Mouse (Mus musculus): ENCODE data around the gene Riok1.

Riok1 gene

DNA sequence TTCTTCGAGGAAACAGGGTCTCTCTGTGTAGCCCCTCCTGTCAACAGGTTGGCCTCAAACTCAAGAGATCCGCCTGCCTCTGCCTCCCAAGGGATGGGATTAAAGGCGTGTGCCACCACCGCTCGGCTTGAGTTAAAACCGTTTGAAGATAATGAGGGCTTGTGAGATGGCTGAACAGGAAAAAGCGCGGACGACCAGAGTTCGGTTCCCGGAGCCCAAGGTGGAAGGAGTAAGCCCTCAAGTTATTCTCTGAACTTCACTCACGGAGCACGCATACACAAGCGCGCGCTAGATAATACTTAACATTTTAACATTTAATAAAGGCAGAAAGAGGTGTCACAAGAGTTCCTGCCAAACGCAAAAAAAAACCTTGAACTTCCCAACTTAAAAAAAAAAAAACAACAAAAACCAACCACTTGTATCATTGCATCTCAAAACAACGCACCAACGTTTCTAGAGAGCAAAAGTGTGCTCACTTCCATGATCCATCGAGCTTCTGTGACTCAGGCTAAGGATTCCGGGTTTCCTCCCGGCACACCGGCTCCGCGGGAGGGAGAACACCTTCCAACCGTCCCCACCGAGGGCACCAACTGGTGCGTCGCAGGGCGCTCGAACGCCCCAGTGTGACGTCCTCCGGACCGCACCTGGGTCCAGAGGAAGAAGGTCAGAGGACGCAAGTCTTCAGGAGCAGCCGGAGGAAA, at the start of gene Riok1:
Riok1 (plus strand) TSS at position 653 of the 701 bp plus-strand sequence.
- peak; percentile 9 to 10 for DNase-seq

DNA sequence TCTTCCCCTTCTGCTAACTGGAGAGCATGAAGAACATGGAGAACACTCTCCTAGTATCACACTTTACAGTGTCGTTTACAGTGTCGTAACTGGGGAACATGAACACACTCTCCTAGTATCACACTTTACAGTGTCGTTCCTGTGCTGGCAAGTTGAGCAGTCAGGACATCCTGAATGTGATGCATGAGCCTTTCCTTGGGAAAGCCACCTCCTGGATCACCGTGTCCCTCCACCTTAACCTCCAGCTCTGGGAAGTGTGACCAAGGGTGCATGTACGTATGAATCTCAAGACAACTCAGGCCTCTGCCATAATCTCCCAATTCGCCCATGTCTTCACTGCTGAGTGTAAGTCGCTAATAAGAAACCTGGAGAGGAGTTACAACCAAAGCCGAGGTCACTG, 47.1 kb upstream of the Riok1 start:
- DNase-seq, result no peak

DNA sequence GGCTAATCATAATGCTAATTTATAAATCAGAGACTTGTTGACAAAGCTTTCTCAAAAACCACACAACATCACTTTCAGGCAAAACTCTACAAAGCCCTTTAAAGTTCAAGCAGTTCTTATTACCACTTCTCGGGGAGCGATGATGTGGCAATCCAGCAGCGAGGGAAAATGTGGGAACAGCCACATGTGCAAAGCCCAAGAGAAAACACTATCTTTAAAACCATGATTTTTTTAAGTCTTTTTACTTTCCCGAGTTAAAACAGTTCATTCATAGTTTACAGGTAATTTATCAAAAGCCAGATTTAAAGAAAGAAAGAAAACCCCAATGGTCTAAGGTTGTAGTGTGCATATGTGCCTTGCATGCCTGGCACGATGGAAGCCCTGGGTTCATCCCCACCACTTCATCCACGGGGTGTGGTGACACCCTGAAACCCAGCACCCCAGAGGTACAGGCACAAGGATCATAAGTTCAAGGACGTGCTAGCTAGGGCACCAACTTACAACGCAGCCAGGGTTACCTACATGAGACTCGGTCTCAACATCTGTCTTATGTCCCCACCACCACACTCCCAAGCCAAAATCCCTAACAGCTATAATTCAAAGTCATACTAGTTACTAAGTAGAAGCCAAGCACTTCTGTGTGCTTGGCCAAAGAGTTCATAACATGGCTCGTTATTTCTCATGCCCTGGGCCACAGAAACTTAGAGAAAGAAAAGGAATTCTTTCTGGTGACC, 44.0 kb upstream of the Riok1 start:
- DNase-seq, result no peak

DNA sequence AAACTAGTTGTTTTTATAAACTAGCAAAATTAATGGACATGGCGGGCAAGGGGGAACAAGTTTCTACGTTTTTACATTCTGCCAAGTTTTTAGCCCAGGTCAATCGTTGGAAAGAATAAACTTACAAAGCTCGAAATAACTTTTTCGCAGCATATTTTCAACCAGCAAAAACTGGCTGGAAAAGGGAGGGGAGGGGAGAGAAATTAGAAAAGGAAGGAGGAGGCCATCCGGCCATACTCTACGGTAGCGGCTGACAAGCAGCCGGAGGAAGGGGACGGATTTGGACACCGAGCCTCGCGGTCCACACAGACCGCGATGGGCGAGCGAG, 43.5 kb upstream of the Riok1 start:
- no peak for DNase-seq

DNA sequence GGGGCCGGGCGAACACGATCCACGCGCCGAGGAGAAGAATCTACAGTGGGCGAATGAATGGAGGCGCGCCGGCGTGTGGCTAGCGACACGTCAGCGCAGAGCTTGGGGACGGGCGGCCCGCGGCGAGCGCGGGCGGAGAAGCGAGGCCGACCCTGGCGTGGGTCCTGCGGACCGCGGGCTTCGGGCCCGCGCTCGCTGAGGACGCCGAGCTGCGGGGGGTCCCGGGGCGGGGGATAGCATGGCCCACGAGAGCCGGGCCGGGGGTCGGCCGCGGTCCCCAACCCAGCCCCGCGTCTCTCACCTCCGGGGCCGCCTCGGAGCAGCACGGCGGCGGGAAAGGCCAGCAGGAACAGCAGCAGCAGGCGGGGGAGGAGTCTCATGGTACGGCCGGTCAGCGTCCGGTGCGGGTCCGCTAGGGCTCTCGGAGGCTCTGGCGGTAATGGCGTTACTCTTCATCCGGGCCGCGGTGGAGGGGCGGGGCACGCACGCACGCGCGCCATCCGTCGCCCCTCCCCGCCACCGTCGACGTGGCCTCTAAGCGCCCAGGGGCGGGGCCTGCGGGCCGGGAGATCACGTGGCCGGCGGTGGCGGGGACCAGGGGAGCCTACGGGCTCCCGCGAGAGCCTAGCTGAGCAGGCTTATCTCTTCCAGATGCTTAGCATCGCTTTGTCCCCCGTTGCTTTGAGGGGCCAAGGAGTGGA, 42.9 kb upstream of the Riok1 start, which contains the start of gene Ssr1:
Ssr1 (minus strand) TSS at position 514 of the 701 bp plus-strand sequence.
- peak; percentile 98 to 99 for DNase-seq

DNA sequence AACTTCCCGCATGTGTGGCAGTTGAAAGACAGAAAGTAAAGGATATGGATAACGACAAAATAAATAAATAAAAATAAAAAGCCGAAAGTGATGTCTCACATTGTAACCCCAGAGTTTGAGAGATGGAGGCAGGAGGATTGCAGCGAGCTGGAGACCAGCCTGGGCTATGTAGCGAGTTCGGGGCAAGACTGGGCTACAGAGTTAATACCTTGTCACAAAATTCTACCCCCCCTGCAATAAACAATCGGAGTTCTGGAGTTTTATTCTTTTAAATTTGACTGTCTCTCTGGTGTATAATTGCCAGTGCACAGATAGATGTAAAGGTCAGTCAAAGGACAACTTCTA, 42.4 kb upstream of the Riok1 start:
- no peak for DNase-seq

DNA sequence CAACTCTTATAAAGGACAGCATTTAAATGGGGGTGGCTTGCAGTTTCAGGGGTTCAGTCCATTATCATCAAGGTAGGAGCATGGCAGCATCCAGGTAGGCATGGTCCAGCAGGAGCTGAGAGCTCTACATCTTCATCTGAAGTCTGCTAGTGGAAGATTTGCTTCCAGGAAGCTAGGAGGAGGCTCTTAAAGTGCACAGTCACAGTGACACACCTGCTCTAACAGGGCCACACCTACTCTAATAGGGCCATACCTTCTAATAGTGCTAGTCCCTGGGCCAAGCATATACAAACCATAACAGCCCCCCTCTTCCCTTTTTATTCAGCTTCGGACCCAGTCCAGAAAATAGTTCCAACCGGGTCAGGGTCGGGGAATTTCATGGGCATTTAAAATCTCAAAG, 37.1 kb upstream of the Riok1 start:
- no peak for DNase-seq

DNA sequence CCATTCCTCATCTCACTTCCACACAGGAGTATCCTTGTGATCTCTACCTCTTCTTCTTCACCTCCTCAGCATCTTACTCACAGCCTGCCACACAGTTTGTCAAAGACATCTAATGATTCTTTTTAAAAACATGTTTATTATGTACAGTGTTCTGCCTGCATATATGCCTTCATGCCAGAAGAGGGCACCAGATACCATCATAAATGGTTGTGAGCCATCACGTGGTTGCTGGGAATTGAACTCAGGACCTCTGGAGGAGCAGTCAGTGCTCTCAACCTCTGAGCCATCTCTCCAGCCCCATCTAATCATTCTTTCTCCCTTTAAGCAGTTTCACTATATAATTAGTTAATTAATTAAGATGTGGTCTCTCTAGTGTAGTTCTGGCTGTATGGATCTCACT, 34.3 kb upstream of the Riok1 start:
- DNase-seq, result no peak

DNA sequence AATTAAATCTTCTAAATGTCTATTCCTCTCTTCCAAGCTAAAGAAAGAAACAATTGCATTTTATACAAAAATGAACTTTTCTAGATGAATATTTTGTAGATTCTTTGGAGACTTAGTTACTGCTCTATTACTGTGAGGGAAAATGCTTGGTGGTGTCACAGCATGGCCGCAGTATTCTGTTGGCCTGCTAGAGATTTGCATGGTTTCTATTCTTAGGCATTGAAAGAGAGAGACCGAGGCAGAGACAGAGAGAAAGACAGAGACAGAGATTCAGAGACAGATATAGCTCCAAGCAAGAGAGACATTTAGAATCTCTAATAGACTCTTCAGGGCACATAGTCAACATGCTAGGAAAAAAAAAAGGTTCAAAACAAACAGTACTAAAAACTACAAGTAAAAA, 28.8 kb upstream of the Riok1 start:
- DNase-seq, result no peak

DNA sequence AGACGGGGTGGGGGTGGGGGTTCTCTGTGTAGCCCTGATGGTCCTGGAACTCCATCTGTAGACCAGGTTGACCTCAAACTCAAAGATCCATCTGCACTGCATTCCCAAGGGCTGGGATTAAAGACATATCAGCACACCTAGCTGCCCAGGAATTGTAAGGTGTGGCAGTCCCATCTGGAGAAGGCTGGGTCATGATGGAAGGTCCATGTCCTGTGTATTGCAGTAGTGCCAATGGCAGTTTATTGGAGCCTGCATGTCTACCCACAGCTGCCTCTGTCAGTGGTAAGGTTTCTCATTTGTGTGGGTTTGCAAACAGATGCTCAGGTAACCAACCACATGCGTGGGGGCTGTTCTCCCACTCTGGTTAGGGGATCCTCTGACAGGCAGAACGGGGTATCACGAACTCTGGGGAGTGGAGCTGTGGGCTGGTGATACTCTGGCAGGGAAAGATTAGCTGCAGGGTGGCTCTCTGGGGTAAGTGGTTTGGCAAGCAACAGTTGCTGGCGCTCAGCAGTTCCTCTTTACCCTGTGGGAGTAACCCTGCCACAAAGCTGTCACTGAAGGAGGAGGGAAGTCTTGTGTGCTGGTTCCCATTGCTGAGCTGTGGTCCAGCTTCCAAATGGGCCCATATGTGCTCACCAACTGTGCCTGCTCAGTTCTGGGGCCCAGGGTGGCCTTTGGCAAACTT, 26.9 kb upstream of the Riok1 start:
- no peak for DNase-seq

DNA sequence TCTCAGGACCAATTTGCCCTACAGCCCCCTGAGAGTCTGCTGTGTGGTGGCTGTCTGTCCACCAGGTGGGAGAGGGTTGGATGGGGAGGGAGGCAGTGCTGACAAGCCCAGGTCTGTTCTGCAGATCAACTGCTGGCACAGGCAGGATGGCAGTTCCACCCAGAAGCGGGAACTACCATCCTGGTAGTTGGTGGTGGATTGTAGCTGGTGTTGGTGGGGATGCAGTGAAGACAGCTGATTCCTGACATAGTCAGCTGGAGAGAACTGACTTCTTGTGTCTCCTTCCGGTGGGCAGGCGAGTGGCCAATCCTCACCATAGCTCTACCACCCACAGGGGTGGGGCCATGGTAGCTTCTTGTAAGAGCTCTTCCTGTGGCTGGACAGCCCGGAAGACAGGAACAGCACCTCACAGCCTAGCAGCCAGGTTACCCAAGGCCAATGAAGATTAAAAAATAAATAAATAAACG, 26.3 kb upstream of the Riok1 start:
- no peak for DNase-seq

DNA sequence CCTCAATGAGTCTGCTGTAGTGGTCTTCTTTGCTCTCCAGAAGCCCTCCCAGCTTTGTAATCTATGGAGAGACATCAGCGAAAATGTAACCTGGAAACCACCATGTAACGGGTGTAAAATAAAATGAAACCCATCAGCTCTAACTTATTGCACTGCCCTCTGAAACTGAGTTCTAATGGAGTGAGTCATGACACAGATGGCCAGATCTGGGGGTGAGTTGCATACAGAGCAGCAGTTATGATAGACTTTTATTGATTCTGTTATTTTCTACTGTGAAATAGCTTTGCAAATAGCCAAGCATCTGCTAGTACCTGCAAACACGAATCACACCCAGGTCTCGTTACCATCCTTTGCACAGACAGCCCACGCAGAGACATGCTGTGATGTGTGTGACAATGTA, 24.4 kb upstream of the Riok1 start:
- DNase-seq, result no peak

DNA sequence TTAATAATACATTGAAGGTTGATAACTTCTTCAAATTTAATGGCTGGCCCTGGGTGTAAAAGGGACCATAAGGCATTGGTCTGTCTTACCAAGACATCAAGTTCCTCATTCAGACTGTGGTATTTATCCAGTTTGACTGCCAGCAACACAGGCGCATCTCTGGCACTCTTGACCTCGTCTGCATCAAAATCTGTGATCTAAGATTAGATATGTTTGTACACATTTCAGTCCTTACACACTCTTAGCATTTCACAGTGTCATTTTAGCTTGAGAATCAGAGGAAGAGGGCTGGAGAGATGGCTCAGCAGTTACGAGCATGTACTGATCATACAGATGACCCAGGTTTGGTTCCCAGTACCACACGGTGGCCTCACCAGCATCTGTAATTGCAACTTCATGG, 21.2 kb upstream of the Riok1 start:
- DNase-seq, result no peak

DNA sequence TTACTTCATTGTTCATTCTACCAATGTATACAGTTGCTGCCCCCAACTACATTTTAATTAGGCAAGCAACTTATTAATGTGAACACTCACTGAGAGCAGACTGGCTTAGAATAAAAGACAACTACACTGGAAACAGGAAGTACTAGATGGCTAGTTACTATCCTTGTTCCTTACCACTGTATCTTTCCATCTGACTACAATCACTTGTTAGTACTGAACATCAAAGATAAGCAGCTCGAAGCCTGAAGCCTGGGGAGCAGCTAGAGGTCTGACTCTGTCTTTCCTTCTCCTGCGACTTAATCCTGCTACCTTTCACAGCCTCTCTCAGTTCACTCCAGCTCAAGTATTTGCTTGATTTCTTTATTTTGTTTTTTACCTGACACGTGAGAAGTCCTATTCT, 18.0 kb upstream of the Riok1 start:
- no peak for DNase-seq

DNA sequence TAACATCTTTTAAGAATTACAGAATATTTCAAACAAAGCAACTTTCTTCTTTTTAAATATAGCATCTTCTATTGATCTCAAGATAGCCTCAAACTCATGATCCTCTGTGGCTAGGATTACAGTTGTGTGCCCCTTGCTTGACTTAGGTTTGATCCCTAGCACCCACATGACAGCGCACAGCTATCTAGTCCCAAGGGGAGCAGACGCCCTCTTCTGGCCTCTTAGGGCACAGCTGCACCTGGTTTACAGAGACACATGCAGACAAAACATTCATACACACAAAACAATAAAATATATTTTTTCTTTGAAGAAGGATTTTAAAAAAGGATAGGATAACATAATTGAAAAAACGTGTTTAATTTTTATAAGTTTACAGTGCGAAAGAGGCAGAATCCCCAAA, 10.9 kb upstream of the Riok1 start:
- DNase-seq, result no peak

DNA sequence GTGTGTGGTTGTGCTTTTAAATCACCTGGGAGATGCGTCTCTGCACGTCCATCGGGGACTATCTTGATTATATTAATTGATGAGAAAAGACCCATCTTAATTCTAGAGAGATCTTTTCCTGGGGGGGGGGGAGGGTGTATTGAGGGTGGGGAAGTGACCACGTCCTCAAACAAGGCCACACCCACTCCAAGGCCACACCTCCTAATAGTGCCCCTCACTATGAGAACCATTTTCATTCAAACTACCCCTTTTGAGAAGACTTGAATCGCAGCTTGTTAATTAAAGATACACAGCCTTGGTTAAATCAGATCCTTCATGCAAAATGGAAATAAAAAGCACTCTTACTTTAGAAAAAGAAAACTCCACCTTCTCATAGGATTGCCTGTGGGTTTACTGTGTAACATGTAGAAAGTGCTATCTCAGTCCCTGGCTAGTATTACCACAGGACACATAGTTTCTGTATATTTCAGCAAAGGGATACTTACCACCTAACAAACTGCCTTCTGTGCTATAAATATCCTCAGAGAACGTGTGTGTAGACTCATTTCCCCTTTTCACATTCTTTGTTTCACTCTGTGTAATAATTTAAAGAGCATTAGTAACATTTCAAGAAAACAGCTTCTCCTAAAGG, 9.1 kb upstream of the Riok1 start:
- DNase-seq, result no peak

DNA sequence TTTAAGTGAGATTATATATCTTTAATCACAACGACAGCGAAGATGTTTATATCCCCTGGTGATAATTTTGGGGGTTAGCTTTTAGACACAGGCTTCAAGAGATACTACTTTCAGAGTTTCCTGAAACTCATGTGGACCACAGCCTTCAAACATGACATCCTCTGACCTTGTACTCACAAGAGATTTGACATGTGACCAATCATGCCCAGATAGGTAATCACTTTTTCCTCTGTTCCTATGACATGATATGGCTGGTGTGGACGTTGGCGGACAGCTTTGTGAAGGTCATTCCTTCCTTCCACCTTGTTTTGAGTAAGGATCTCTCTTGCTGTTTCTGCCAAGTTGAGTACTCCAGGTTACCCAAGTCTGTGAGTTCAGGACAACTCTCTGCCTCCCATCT, 8.4 kb upstream of the Riok1 start:
- no peak for DNase-seq

DNA sequence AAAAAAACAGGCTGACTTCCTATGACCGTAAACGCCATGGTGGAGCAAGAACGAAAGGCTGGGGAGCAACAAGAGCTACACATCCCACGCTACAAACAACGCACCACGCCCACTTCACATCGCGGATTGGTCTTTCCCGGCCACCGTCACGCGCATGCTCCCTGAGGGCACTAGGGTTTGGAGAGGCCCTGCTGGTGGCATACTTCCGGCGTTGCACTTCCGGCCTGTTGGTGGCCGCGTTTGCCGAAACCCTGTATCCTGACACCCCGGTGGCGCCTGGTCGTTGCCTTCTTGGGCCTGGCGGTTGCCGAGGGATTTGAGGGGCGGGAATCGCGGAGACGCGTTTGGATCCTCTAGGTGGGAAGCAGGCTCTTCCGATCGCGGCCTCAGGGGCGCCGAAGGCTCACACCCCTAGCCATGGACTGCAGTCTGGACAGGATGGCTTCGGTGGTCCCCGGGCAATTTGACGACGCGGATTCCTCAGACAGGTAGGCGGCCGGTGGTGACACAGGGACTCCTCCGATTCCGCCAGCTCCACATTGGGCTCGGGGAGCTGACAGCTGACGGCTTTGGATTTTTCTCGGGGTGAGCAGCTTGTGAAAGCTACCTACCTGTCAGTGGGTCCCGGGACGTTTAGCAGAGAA, 371 bp downstream of the Riok1 start, which contains the start of gene Cage1:
Cage1 (minus strand) TSS at position 26 of the 644 bp plus-strand sequence.
- peak; percentile 98 for DNase-seq

DNA sequence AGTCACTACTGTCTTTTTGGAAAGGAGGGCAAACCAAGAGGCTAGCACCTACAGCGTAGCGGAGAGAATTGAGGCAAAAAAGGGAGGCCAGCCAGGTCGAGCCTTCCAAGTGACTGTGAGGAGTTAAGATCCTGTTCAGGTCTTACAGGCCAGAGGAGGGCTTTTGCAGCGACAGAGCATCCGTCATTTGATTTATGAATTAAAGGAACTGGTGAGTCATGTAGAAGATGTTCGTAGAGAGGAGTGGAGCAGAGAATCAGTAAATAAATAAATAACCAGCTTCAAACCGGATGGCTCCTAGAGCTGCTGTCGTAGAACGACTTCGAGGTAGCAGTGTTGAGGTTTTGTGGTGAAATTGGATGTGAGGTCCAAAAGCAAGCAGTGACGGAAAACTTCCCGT, 1.0 kb downstream of the Riok1 start:
- peak; percentile 13 to 19 for DNase-seq

DNA sequence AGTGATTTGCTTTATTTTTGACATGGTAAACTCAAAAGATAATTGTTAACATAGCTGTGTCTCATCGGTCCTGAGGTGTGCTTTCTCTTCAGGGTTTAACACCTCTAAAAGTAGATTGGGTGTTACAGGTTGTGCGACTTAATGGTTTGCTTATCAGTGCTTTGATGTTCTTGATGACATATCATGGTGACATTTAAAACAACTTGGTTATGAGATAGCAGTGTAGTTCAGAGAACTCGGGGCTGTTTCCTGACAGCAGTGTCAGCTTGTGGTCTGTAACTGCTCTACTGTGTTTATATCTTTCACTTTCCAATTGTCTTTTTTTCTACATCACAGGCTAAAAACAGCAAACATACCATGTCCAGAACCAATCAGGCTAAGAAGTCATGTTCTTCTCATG, 13.1 kb downstream of the Riok1 start:
- no peak for DNase-seq

DNA sequence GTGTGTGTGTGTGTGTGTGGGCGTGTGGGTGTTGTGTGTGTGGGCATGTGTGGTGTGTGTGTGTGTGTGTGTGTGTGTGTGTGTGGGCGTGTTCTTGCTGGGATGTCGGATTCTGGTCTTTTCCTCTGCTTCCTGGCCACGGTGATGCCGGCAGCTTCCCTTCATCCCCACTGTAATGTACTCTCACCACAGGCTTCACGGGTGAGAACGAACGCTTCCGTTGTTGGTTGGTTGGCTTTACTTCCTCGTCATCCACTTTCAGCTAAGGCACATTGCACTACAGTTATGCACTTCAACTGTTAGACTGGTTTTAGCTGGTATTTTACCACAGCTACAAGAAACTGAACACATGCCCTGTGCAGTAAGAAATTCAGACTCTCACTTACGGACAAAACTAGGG, 25.9 kb downstream of the Riok1 start:
- DNase-seq, result no peak

Data from cerebellum, postnatal 14 days (tissue).